Mouse (Mus musculus): Measurements from ENCODE around the gene Epha4.

GRCm38 (mm10) chr1:77383466-77383865, 131.4 kb downstream of the Epha4 start:
- TF ChIP-seq POLR2A (IDR thresholded peaks at IDR 0.05; ENCODE audit: insufficient read depth, low read length), result no peak
- TF ChIP-seq CTCF (IDR thresholded peaks at IDR 0.05; ENCODE audit: low read depth, low read length), result no peak
